Mouse (Mus musculus) testis, adult 2 months (tissue): Measurements from ENCODE around the gene Spdya. TPM values are rescaled to one million over a fixed set of nuclear protein-coding genes. Genes with fewer than 3 reads are reported as not detected.
"Not testable (repeated sequence)": the region's sequence is repeated elsewhere in the genome, so short reads cannot be mapped to it uniquely, and the experiment has no call there.

Source experiments
- H3K27ac ChIP-seq: fragments of 200-500 bp; 2 replicates; pipeline ENCODE4 v1.5.1; 2012; ENCODE audit warnings: low read depth, low read length; ENCODE audit not compliant: control insufficient read depth, insufficient read depth
- H3K27me3 ChIP-seq: fragments of 200-500 bp; 2 replicates; pipeline ENCODE4 v1.6.1; 2012; ENCODE audit warnings: mild to moderate bottlenecking, low read length, moderate library complexity; ENCODE audit not compliant: control insufficient read depth, insufficient read depth
- H3K36me3 ChIP-seq: fragments of 200-500 bp; 2 replicates; pipeline ENCODE4 v1.6.1; 2012; ENCODE audit warnings: mild to moderate bottlenecking, low read length; ENCODE audit not compliant: control insufficient read depth, insufficient read depth
- H3K4me1 ChIP-seq: fragments of 200-500 bp; 2 replicates; pipeline ENCODE4 v1.6.1; 2012; ENCODE audit warnings: low read length; ENCODE audit not compliant: control insufficient read depth, insufficient read depth
- H3K4me3 ChIP-seq: fragments of 200-500 bp; 2 replicates; pipeline ENCODE4 v1.5.1; 2012; ENCODE audit warnings: low read depth, mild to moderate bottlenecking, low read length, moderate library complexity, mixed read lengths; ENCODE audit not compliant: control insufficient read depth
- CTCF ChIP-seq: fragments of 200-500 bp; IDR thresholded peaks from 2 replicates; pipeline ENCODE4 v1.5.1; 2012; ENCODE audit warnings: low read depth, mild to moderate bottlenecking, inconsistent platforms, low read length, moderate library complexity; ENCODE audit not compliant: control insufficient read depth, insufficient read depth, insufficient replicate concordance
- POLR2A ChIP-seq: fragments of 200-500 bp; IDR thresholded peaks from 2 replicates; pipeline ENCODE4 v1.6.1; 2012; ENCODE audit warnings: low read depth, mild to moderate bottlenecking, inconsistent platforms, low read length, moderate library complexity; ENCODE audit not compliant: control insufficient read depth
- polyA plus RNA-seq: library from polyadenylated mRNA; depleted of rRNA; stranded (reverse); fragments of >200 nt; gene quantifications from 2 replicates; pipeline ENCODE4 v1.2.3, GENCODE M21; 2012; rRNA removed

Gene Spdya
- polyA plus RNA-seq, 1 experiment = 37.7 TPM

DNA sequence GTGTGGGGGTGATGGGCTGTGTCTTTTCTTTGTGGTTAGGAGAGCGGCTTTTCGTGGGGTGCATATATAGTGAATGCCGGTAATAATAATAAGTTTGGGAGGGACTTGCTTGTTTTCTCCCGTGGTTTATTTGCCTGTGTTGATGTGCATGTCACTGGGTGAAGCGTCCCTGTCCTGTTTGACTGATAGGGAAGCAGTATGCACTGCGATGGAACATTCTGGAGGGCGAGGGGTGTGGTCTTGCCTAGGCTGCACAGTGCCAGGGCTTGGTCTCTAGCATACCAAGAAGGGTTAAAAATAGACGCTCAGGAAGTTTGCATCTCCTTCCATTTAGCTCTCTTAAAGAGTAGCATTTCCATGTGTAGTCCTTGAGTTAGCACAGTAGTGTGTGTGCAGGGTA, 84.9 kb downstream of the Spdya start:
- Histone ChIP-seq H3K27me3 (no peaks in the 10 kb centered on the region), H3K4me1 (no peaks in the 10 kb centered on the region), H3K36me3 (no peaks in the 10 kb centered on the region; the same call in none of the 2 replicates), H3K4me3 (no peak overlapping the region), H3K27ac (no peak overlapping the region)
- no peak for TF ChIP-seq CTCF
- TF ChIP-seq POLR2A = no peak

DNA sequence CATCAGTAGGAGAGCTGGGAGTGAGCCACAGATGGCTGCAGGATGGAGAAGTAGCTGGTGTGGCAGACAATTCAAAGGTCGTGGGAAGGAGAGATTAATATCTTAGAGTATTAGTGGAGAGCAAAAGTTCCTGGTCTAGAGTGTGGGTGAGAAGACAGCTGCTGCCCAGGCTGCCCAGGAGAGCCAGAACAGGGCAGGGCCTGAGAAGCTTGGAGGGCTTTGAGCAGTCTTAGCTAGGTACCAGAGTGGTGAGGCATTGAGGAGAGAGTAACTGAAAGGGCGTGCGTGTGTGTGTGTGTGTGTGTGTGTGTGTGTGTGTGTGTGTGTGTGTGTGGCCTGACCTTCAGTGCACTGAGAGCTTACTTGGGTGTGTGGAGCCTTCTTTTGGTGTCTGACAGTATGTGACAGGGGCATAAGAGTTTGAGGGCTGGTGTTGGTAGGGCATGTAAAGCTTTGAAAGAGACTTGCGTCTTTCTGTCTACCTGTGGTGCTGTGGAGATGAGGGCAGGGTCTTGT, 85.9 kb downstream of the Spdya start:
- Histone ChIP-seq H3K36me3 (no peaks in the 10 kb centered on the region; the same call in none of the 2 replicates), H3K27me3 (no peaks in the 10 kb centered on the region)
- TF ChIP-seq CTCF = no peak
- TF ChIP-seq POLR2A = no peak

DNA sequence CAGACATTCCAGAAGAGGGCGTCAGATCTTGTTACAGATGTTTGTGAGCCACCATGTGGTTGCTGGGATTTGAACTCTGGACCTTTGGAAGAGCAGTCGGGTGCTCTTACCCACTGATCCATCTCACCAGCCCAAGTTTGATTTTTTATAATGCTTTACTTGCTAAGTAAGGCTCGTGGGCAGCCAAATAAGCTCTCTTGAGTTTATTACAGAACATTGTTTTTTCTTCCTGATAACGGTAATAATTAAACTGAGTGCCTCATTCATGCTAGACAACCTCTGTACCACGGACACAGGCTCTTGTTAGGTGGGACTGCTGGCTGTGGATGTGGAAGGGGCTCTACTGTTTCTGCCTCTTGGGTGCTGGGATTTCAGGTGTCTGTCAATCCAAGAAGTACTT, 87.2 kb downstream of the Spdya start:
- not testable (repeated sequence) for H3K4me3 ChIP-seq, H3K27me3 ChIP-seq, H3K27ac ChIP-seq, H3K4me1 ChIP-seq, H3K36me3 ChIP-seq

More for the DNA sequence above, 85.9 kb downstream of the Spdya start:
- no peaks in the 10 kb centered on the region for H3K4me1 ChIP-seq
- no peak overlapping the region for H3K27ac ChIP-seq
- H3K4me3 ChIP-seq = no peak overlapping the region

Other genes starting within 250 kb of the Spdya start
- gene Emilin2, start 240.1 kb upstream of the Spdya start, polyA plus RNA-seq = 10.9 and 13.1 TPM in 2 replicates
- gene Gm4707, start 92.1 kb upstream of the Spdya start, polyA plus RNA-seq = 0.07 and 0.11 TPM in 2 replicates
- gene Smchd1, start 76.7 kb upstream of the Spdya start, polyA plus RNA-seq = 5.5 and 6.7 TPM in 2 replicates
- gene Ndc80, start 25.2 kb upstream of the Spdya start, polyA plus RNA-seq = 3.0 and 3.7 TPM in 2 replicates
- gene Wdr43, start 63.8 kb downstream of the Spdya start, polyA plus RNA-seq = 4.0 and 5.7 TPM in 2 replicates
- gene Togaram2, start 121.2 kb downstream of the Spdya start, polyA plus RNA-seq = 1.7 TPM in 2 replicates
- gene Pcare, start 200.8 kb downstream of the Spdya start, polyA plus RNA-seq = 1.4 and 1.8 TPM in 2 replicates
- gene Clip4, start 216.4 kb downstream of the Spdya start, polyA plus RNA-seq = 316 and 356 TPM in 2 replicates